Mouse (Mus musculus) gastrocnemius, adult 2 months (tissue): ENCODE data around the gene Nolc1. TPM values are rescaled to one million over a fixed set of nuclear protein-coding genes. Genes with fewer than 3 reads are reported as not detected.

Source experiments
- DNase-seq: peaks from one replicate; pipeline ENCODE4 v3.0.0; 2022
- H3K27ac ChIP-seq: fragments of 200-600 bp; 2 replicates; pipeline ENCODE4 v1.8.1; 2022; ENCODE audit warnings: mild to moderate bottlenecking
- H3K4me3 ChIP-seq: fragments of 200-600 bp; 2 replicates; pipeline ENCODE4 v1.8.1; 2022; ENCODE audit warnings: mild to moderate bottlenecking, moderate library complexity
- CTCF ChIP-seq: fragments of 200-600 bp; IDR thresholded peaks from 2 replicates; pipeline ENCODE4 v1.8.1; 2022; ENCODE audit warnings: antibody characterized with exemption, mild to moderate bottlenecking, moderate library complexity
- intact Hi-C: fragments of 180-260 bp; cut with DNase I; formaldehyde crosslinking; loops from one replicate; pipeline ENCODE4 v1.15.1; 2025
- total RNA-seq, 2 experiments: library from RNA; stranded (reverse); gene quantifications; 2 replicates each; pipeline ENCODE4 v1.2.3; 2021

Gene Nolc1
- total RNA-seq, 2 experiments from 2014 or later = 22.4 to 22.5 TPM

GRCm38 (mm10) chr19:46044993-46045695 is 30.5 kb upstream of the Nolc1 start, which contains the start of gene Ldb1:
TSS of gene Ldb1 (minus strand) at chr19:46045214.
- Histone ChIP-seq H3K27ac (peak within 1 kb of the TSS; percentile 97), H3K4me3 (peak within 1 kb of the TSS; percentile 97)
- TF ChIP-seq CTCF = no peak
- DNase-seq = peak; percentile 93
- intact Hi-C loops = loop anchor here (5.0 kb wide), 1 partner anchor 43 kb away; the partner anchor contains the start of gene Hps6

GRCm38 (mm10) chr19:46045696-46046311 is 29.9 kb upstream of the Nolc1 start:
- peak overlapping the region; percentile 97 for H3K27ac ChIP-seq
- TF ChIP-seq CTCF = no peak
- intact Hi-C loops = no loop called here
- DNase-seq = peak; percentile 68
- peak overlapping the region; percentile 97 for H3K4me3 ChIP-seq

GRCm38 (mm10) chr19:46046621-46047025 is 29.0 kb upstream of the Nolc1 start:
- intact Hi-C loops = no loop called here
- no peak for TF ChIP-seq CTCF
- peak overlapping the region; percentile 97 for H3K4me3 ChIP-seq
- DNase-seq = no peak
- peak overlapping the region; percentile 97 for H3K27ac ChIP-seq

- intact Hi-C loops = no loop called here
- no peak overlapping the region for H3K4me3 ChIP-seq
- DNase-seq = no peak
- TF ChIP-seq CTCF = no peak
- H3K27ac ChIP-seq = no peak overlapping the region; the same call in 1 of the 2 replicates
These were observed 28.2 kb upstream of the Nolc1 start for GRCm38 (mm10) chr19:46047426-46047825.

- no peak overlapping the region for H3K4me3 ChIP-seq
- intact Hi-C loops = no loop called here
- no peak for TF ChIP-seq CTCF
These were observed 26.5 kb upstream of the Nolc1 start for GRCm38 (mm10) chr19:46049129-46049528.

GRCm38 (mm10) chr19:46050462-46050861 is 25.2 kb upstream of the Nolc1 start:
- DNase-seq = no peak
- no peak overlapping the region for H3K27ac ChIP-seq
- H3K4me3 ChIP-seq = no peak overlapping the region
- intact Hi-C loops = no loop called here
- TF ChIP-seq CTCF = no peak

More at GRCm38 (mm10) chr19:46049129-46049528, 26.5 kb upstream of the Nolc1 start:
- no peak overlapping the region for H3K27ac ChIP-seq
- no peak for DNase-seq

GRCm38 (mm10) chr19:46055752-46056387 is 19.8 kb upstream of the Nolc1 start:
- TF ChIP-seq CTCF = peak; percentile 75
- peak; percentile 54 for DNase-seq
- peak overlapping the region; percentile 77 for H3K4me3 ChIP-seq
- peak overlapping the region; percentile 98 for H3K27ac ChIP-seq
- intact Hi-C loops = no loop called here

- TF ChIP-seq CTCF = no peak
- DNase-seq = peak; percentile 95
These were observed 19.2 kb upstream of the Nolc1 start for GRCm38 (mm10) chr19:46056388-46056946.

GRCm38 (mm10) chr19:46056947-46057607 is 18.6 kb upstream of the Nolc1 start:
- Histone ChIP-seq H3K4me3 (peak overlapping the region; percentile 77), H3K27ac (peak overlapping the region; percentile 98)
- intact Hi-C loops = no loop called here
- peak; percentile 91 for DNase-seq
- peak; percentile 23 for TF ChIP-seq CTCF

More at GRCm38 (mm10) chr19:46056388-46056946, 19.2 kb upstream of the Nolc1 start:
- intact Hi-C loops = no loop called here
- peak overlapping the region; percentile 77 for H3K4me3 ChIP-seq
- peak overlapping the region; percentile 98 for H3K27ac ChIP-seq

GRCm38 (mm10) chr19:46058466-46058865 is 17.2 kb upstream of the Nolc1 start:
- intact Hi-C loops = loop anchor here (1.0 kb wide), 1 partner anchor 15 kb away; no protein-coding TSS in a partner anchor
- no peak for DNase-seq
- Histone ChIP-seq H3K27ac (no peak overlapping the region), H3K4me3 (no peak overlapping the region)
- no peak for TF ChIP-seq CTCF

GRCm38 (mm10) chr19:46060845-46061244 is 14.8 kb upstream of the Nolc1 start:
- TF ChIP-seq CTCF = no peak
- intact Hi-C loops = no loop called here
- Histone ChIP-seq H3K27ac (no peak overlapping the region), H3K4me3 (no peak overlapping the region)
- DNase-seq = no peak

- TF ChIP-seq CTCF = no peak
These were observed 7.6 kb upstream of the Nolc1 start for GRCm38 (mm10) chr19:46068054-46068453.

More at GRCm38 (mm10) chr19:46068054-46068453, 7.6 kb upstream of the Nolc1 start:
- no peak for DNase-seq
- no peak overlapping the region for H3K4me3 ChIP-seq
- no peak overlapping the region for H3K27ac ChIP-seq
- intact Hi-C loops = no loop called here
